Mouse (Mus musculus): ENCODE measurements around the gene Slc17a8. TPM values are rescaled to one million over a fixed set of nuclear protein-coding genes. Genes with fewer than 3 reads are reported as not detected.
"Not testable (repeated sequence)": the region's sequence is repeated elsewhere in the genome, so short reads cannot be mapped to it uniquely, and the experiment has no call there.

Gene Slc17a8
- 0.41 and 0.47 TPM in 2 replicates for polyA plus RNA-seq (2012; rRNA removed)

GRCm38 (mm10) chr10:89621129-89621528 is at the start of gene Slc17a8:
Slc17a8 (minus strand) TSS chr10:89621253.
- TF ChIP-seq POLR2A (IDR thresholded peaks at IDR 0.05; ENCODE audit: control insufficient read depth, low read depth, low read length), result no peak
- no peak for TF ChIP-seq CTCF (IDR thresholded peaks at IDR 0.05; ENCODE audit: control insufficient read depth, insufficient read depth, insufficient replicate concordance, low read depth, low read length)
- no peaks in the 10 kb centered on the region for H3K36me3 ChIP-seq (ENCODE audit: control insufficient read depth, insufficient read depth, low read length)
- H3K27ac ChIP-seq (ENCODE audit: control insufficient read depth, insufficient read depth, low read depth, low read length), result no peak within 1 kb of the TSS
- H3K4me3 ChIP-seq (ENCODE audit: control insufficient read depth, low read depth, low read length), result no peak within 1 kb of the TSS
- no peaks in the 10 kb centered on the region for H3K27me3 ChIP-seq (ENCODE audit: control insufficient read depth, insufficient read depth, low read length)
- peaks cover 7% of the 10 kb centered on the region; the same call in 1 of the 2 replicates for H3K4me1 ChIP-seq (ENCODE audit: control insufficient read depth, insufficient read depth, low read length)

- H3K4me3 ChIP-seq (ENCODE audit: control insufficient read depth, low read depth, low read length); H3K27me3 ChIP-seq (ENCODE audit: control insufficient read depth, insufficient read depth, low read length); H3K36me3 ChIP-seq (ENCODE audit: control insufficient read depth, insufficient read depth, low read length); H3K4me1 ChIP-seq (ENCODE audit: control insufficient read depth, insufficient read depth, low read length); H3K27ac ChIP-seq (ENCODE audit: control insufficient read depth, insufficient read depth, low read depth, low read length): not testable (repeated sequence)
Measured at GRCm38 (mm10) chr10:89670371-89670770, 49.3 kb upstream of the Slc17a8 start.

GRCm38 (mm10) chr10:89667571-89667970 is 46.5 kb upstream of the Slc17a8 start:
- Histone ChIP-seq H3K4me1 (ENCODE audit: control insufficient read depth, insufficient read depth, low read length) (no peaks in the 10 kb centered on the region), H3K4me3 (ENCODE audit: control insufficient read depth, low read depth, low read length) (no peak overlapping the region), H3K36me3 (ENCODE audit: control insufficient read depth, insufficient read depth, low read length) (no peaks in the 10 kb centered on the region; the same call in 1 of the 2 replicates), H3K27me3 (ENCODE audit: control insufficient read depth, insufficient read depth, low read length) (no peaks in the 10 kb centered on the region), H3K27ac (ENCODE audit: control insufficient read depth, insufficient read depth, low read depth, low read length) (no peak overlapping the region)
- TF ChIP-seq POLR2A (IDR thresholded peaks at IDR 0.05; ENCODE audit: control insufficient read depth, low read depth, low read length) (no peak), CTCF (IDR thresholded peaks at IDR 0.05; ENCODE audit: control insufficient read depth, insufficient read depth, insufficient replicate concordance, low read depth, low read length) (no peak)

GRCm38 (mm10) chr10:89665679-89666078 is 44.6 kb upstream of the Slc17a8 start:
- H3K27ac ChIP-seq (ENCODE audit: control insufficient read depth, insufficient read depth, low read depth, low read length), result no peak overlapping the region
- TF ChIP-seq POLR2A (IDR thresholded peaks at IDR 0.05; ENCODE audit: control insufficient read depth, low read depth, low read length) (no peak), CTCF (IDR thresholded peaks at IDR 0.05; ENCODE audit: control insufficient read depth, insufficient read depth, insufficient replicate concordance, low read depth, low read length) (no peak)
- H3K27me3 ChIP-seq (ENCODE audit: control insufficient read depth, insufficient read depth, low read length), result no peaks in the 10 kb centered on the region
- H3K4me3 ChIP-seq (ENCODE audit: control insufficient read depth, low read depth, low read length), result no peak overlapping the region
- H3K4me1 ChIP-seq (ENCODE audit: control insufficient read depth, insufficient read depth, low read length), result no peaks in the 10 kb centered on the region
- H3K36me3 ChIP-seq (ENCODE audit: control insufficient read depth, insufficient read depth, low read length), result no peaks in the 10 kb centered on the region; the same call in 1 of the 2 replicates

- H3K27me3 ChIP-seq (ENCODE audit: control insufficient read depth, insufficient read depth, low read length), result no peaks in the 10 kb centered on the region
- TF ChIP-seq CTCF (IDR thresholded peaks at IDR 0.05; ENCODE audit: control insufficient read depth, insufficient read depth, insufficient replicate concordance, low read depth, low read length) (no peak), POLR2A (IDR thresholded peaks at IDR 0.05; ENCODE audit: control insufficient read depth, low read depth, low read length) (no peak)
- H3K36me3 ChIP-seq (ENCODE audit: control insufficient read depth, insufficient read depth, low read length), result no peaks in the 10 kb centered on the region; the same call in 1 of the 2 replicates
- H3K4me1 ChIP-seq (ENCODE audit: control insufficient read depth, insufficient read depth, low read length), result no peaks in the 10 kb centered on the region
- no peak overlapping the region for H3K27ac ChIP-seq (ENCODE audit: control insufficient read depth, insufficient read depth, low read depth, low read length)
- H3K4me3 ChIP-seq (ENCODE audit: control insufficient read depth, low read depth, low read length), result no peak overlapping the region
Measured at GRCm38 (mm10) chr10:89664977-89665645, 44.1 kb upstream of the Slc17a8 start.

- no peak overlapping the region for H3K4me3 ChIP-seq (ENCODE audit: control insufficient read depth, low read depth, low read length)
- H3K36me3 ChIP-seq (ENCODE audit: control insufficient read depth, insufficient read depth, low read length), result peaks cover 1% of the 10 kb centered on the region
- H3K4me1 ChIP-seq (ENCODE audit: control insufficient read depth, insufficient read depth, low read length), result no peaks in the 10 kb centered on the region
- no peaks in the 10 kb centered on the region for H3K27me3 ChIP-seq (ENCODE audit: control insufficient read depth, insufficient read depth, low read length)
- no peak overlapping the region for H3K27ac ChIP-seq (ENCODE audit: control insufficient read depth, insufficient read depth, low read depth, low read length)
- no peak for TF ChIP-seq CTCF (IDR thresholded peaks at IDR 0.05; ENCODE audit: control insufficient read depth, insufficient read depth, insufficient replicate concordance, low read depth, low read length)
- no peak for TF ChIP-seq POLR2A (IDR thresholded peaks at IDR 0.05; ENCODE audit: control insufficient read depth, low read depth, low read length)
Measured at GRCm38 (mm10) chr10:89656366-89656765, 35.3 kb upstream of the Slc17a8 start.

GRCm38 (mm10) chr10:89652912-89653311 is 31.9 kb upstream of the Slc17a8 start:
- no peaks in the 10 kb centered on the region for H3K4me1 ChIP-seq (ENCODE audit: control insufficient read depth, insufficient read depth, low read length)
- peaks cover 3% of the 10 kb centered on the region for H3K36me3 ChIP-seq (ENCODE audit: control insufficient read depth, insufficient read depth, low read length)
- no peaks in the 10 kb centered on the region for H3K27me3 ChIP-seq (ENCODE audit: control insufficient read depth, insufficient read depth, low read length)
- TF ChIP-seq POLR2A (IDR thresholded peaks at IDR 0.05; ENCODE audit: control insufficient read depth, low read depth, low read length), result no peak
- TF ChIP-seq CTCF (IDR thresholded peaks at IDR 0.05; ENCODE audit: control insufficient read depth, insufficient read depth, insufficient replicate concordance, low read depth, low read length), result no peak
- no peak overlapping the region for H3K4me3 ChIP-seq (ENCODE audit: control insufficient read depth, low read depth, low read length)
- H3K27ac ChIP-seq (ENCODE audit: control insufficient read depth, insufficient read depth, low read depth, low read length), result no peak overlapping the region
